Mouse (Mus musculus): ENCODE measurements at regions not wholly inside any gene's neighbourhood (a gene's known extent, or its start where the extent isn't known, plus 50 kb on each side); places are given as distances from the start of the nearest gene placed in this dataset.

DNA sequence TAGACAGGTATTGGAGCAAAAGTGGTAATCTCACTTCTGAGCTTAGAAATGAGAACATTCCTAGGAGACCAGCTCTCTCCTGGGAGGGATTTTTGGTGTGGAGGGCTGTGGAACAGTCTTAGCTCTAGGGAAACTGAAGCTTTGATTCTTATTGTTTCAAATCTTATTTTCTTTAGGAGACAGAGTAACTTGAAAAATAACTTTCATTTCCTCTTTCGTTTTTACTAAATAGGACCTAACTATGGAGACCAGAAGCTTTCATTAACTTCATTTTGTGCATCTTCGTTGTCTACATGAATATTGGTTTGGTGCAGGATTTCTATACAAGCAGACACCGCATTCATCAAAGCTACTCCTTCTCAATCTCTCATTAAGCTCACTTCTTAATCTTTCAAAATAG, 1010.5 kb upstream of the Msl3l2 start:
- Histone ChIP-seq H3K36me3 (ENCODE audit: control insufficient read depth, insufficient read depth) (no peaks in the 10 kb centered on the region), H3K4me1 (replicated peaks; ENCODE audit: control insufficient read depth, insufficient read depth, low read length) (no peaks in the 10 kb centered on the region), H3K4me3 (replicated peaks; ENCODE audit: low read length) (no peak overlapping the region), H3K9me3 (ENCODE audit: control insufficient read depth, low read length) (no peaks in the 10 kb centered on the region), H3K9ac (replicated peaks; ENCODE audit: low read depth, low read length) (no peak overlapping the region), H3K27ac (ENCODE audit: low read length) (no peak overlapping the region), H3K27me3 (replicated peaks; ENCODE audit: control insufficient read depth, insufficient read depth, low read length) (no peaks in the 10 kb centered on the region), H3K4me2 (ENCODE audit: low read length) (no peak overlapping the region)
- 82% methylated on average over 3 of the region's 3 CpGs for WGBS
- no peak for ATAC-seq

DNA sequence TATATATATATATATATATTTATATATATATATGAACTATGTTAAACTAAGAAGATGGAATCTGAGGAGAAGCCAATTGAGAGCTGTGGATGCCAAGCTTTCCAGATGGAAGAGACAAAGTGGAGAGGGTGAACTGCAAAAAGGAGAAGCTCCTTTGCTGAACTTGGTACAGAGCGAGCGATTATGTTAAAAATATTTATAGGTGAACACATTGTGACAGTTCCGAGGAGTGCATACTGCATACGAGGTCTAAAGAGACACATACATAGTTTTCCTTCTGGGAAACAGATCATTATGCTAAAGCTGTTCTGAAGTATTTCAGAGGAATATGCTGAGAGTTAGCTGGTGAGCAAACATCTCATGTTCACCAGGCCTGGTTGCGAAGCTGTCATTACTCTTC, 1009.5 kb upstream of the Msl3l2 start:
- Histone ChIP-seq H3K4me2 (ENCODE audit: low read length) (no peak overlapping the region), H3K4me1 (replicated peaks; ENCODE audit: control insufficient read depth, insufficient read depth, low read length) (no peaks in the 10 kb centered on the region), H3K27ac (ENCODE audit: low read length) (no peak overlapping the region), H3K9ac (replicated peaks; ENCODE audit: low read depth, low read length) (no peak overlapping the region), H3K36me3 (ENCODE audit: control insufficient read depth, insufficient read depth) (no peaks in the 10 kb centered on the region), H3K9me3 (ENCODE audit: control insufficient read depth, low read length) (no peaks in the 10 kb centered on the region), H3K27me3 (replicated peaks; ENCODE audit: control insufficient read depth, insufficient read depth, low read length) (no peaks in the 10 kb centered on the region), H3K4me3 (replicated peaks; ENCODE audit: low read length) (no peak overlapping the region)
- ATAC-seq = no peak
- WGBS = 85% methylated on average over 5 of the region's 5 CpGs

DNA sequence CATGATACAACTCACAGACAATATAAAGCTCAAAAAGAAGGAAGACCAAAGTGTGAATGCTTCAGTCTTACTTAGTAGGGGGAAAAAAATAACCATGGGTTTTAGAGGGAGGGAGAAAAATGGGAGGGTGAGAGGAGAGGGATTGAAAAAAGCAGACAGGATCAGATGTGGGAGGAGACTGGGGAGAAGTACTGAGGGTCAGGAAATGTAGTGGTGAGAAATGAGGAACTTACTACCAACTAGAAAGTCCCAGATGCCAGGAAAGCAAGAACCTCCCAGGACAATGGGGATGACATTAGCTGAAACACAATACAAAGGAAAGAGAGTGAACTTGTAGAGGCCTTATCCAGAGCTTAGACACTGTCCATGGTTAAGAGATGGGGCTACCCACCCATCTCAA, 1008.4 kb upstream of the Msl3l2 start:
- no peak overlapping the region for H3K9ac ChIP-seq (replicated peaks; ENCODE audit: low read depth, low read length)
- H3K4me3 ChIP-seq (replicated peaks; ENCODE audit: low read length) = no peak overlapping the region
- H3K4me1 ChIP-seq (replicated peaks; ENCODE audit: control insufficient read depth, insufficient read depth, low read length) = no peaks in the 10 kb centered on the region
- ATAC-seq = no peak
- H3K4me2 ChIP-seq (ENCODE audit: low read length) = no peak overlapping the region
- H3K9me3 ChIP-seq (ENCODE audit: control insufficient read depth, low read length) = no peaks in the 10 kb centered on the region
- no peaks in the 10 kb centered on the region for H3K27me3 ChIP-seq (replicated peaks; ENCODE audit: control insufficient read depth, insufficient read depth, low read length)
- H3K36me3 ChIP-seq (ENCODE audit: control insufficient read depth, insufficient read depth) = no peaks in the 10 kb centered on the region
- H3K27ac ChIP-seq (ENCODE audit: low read length) = no peak overlapping the region

DNA sequence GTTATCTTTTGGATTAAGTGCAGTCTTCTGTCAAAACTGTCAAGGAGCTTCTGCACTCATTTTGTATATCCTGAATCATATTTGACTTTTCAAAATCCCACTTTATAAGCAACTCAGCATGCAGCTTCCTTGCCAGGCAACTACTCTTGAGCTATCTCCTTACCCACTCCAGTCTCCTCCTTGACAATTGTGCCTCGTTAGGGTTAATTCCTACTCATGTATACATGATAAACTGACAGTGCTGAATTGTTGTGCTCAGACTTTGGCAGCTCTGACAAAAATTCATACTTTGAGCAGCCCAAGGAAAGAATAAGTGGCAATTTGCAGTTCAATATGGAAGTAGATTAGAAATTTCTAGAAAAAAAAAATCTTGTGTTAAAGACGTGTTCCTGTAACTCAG, 994.5 kb upstream of the Msl3l2 start:
- peak; percentile 55 for ATAC-seq
- H3K4me2 ChIP-seq (ENCODE audit: low read length) = no peak overlapping the region
- WGBS = 37% methylated on average over 2 of the region's 2 CpGs
- no peaks in the 10 kb centered on the region for H3K9me3 ChIP-seq (ENCODE audit: control insufficient read depth, low read length)
- no peak overlapping the region for H3K9ac ChIP-seq (replicated peaks; ENCODE audit: low read depth, low read length)
- H3K27ac ChIP-seq (ENCODE audit: low read length) = no peak overlapping the region
- peaks cover 2% of the 10 kb centered on the region; the same call in 1 of the 2 replicates for H3K4me1 ChIP-seq (replicated peaks; ENCODE audit: control insufficient read depth, insufficient read depth, low read length)
- no peak overlapping the region for H3K4me3 ChIP-seq (replicated peaks; ENCODE audit: low read length)
- no peaks in the 10 kb centered on the region for H3K36me3 ChIP-seq (ENCODE audit: control insufficient read depth, insufficient read depth)
- no peaks in the 10 kb centered on the region for H3K27me3 ChIP-seq (replicated peaks; ENCODE audit: control insufficient read depth, insufficient read depth, low read length)

DNA sequence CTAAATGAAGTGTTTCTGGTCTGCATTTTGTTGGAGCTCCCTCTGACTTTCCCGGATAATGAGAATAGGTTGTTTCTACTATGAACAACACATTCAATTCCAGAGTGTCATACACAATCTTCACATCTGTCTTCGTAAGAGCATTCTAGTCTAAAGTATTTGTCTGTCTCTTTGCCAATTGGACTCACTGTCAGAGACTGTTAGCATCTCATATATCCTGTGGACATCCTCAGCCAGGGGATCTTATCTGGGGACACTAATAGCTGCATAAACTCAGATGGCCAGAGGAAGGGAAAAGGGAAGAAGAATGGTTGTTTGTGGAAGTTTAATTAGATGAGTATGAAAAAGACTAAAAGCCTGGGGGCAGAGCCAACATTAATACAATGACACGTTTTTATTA, 958.5 kb upstream of the Msl3l2 start:
- ATAC-seq = no peak
- Histone ChIP-seq H3K36me3 (ENCODE audit: control insufficient read depth, insufficient read depth) (no peaks in the 10 kb centered on the region), H3K9me3 (ENCODE audit: control insufficient read depth, low read length) (no peaks in the 10 kb centered on the region), H3K9ac (replicated peaks; ENCODE audit: low read depth, low read length) (no peak overlapping the region), H3K4me2 (ENCODE audit: low read length) (no peak overlapping the region), H3K4me1 (replicated peaks; ENCODE audit: control insufficient read depth, insufficient read depth, low read length) (no peaks in the 10 kb centered on the region), H3K27ac (ENCODE audit: low read length) (no peak overlapping the region), H3K27me3 (replicated peaks; ENCODE audit: control insufficient read depth, insufficient read depth, low read length) (no peaks in the 10 kb centered on the region), H3K4me3 (replicated peaks; ENCODE audit: low read length) (no peak overlapping the region)
- 70% methylated on average over 3 of the region's 3 CpGs for WGBS

DNA sequence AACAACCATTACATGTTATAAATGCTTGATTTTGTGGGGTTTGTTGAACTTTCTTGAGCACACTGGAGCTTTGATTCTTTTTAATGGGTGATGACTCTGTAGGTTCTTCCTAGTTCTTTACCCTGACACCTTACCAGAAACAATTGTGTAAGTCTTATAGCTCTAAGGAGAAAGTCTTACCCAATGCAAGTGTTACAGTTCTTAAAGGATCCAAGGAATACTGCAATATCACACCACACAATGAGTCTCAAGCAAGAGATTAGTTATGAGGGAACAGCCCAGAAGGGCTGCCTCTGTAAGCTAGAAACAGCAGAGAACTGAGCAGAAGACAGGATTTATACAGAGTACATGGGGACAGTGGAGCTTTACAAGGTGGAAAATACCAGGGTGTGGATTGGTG, 914.5 kb upstream of the Msl3l2 start:
- Histone ChIP-seq H3K9me3 (ENCODE audit: control insufficient read depth, low read length) (no peaks in the 10 kb centered on the region), H3K4me3 (replicated peaks; ENCODE audit: low read length) (no peak overlapping the region), H3K4me1 (replicated peaks; ENCODE audit: control insufficient read depth, insufficient read depth, low read length) (no peaks in the 10 kb centered on the region), H3K36me3 (ENCODE audit: control insufficient read depth, insufficient read depth) (no peaks in the 10 kb centered on the region), H3K27me3 (replicated peaks; ENCODE audit: control insufficient read depth, insufficient read depth, low read length) (no peaks in the 10 kb centered on the region), H3K4me2 (ENCODE audit: low read length) (no peak overlapping the region), H3K9ac (replicated peaks; ENCODE audit: low read depth, low read length) (no peak overlapping the region), H3K27ac (ENCODE audit: low read length) (no peak overlapping the region)
- no peak for ATAC-seq

DNA sequence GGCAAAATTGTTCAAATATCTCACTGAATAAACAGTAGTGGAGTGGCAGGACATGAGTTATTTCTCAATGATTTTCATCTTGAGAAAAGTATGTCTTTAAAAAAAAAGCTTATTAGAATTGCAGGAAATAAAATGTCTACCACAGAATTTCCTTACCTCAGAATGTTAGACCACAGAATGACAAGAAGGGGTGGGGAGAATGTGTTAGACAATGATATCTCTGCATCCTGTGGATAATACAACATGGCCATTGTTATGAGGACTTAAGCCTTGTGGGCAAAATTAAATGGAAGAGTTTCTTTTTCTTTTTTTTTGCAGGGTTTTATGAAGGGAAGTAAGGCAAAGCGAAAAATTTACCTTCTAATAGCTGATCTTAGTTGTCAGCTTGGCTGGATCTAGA, 912.6 kb upstream of the Msl3l2 start:
- H3K9me3 ChIP-seq (ENCODE audit: control insufficient read depth, low read length) = no peaks in the 10 kb centered on the region
- no peak for ATAC-seq
- 59% methylated on average over 1 of the region's 1 CpGs for WGBS

DNA sequence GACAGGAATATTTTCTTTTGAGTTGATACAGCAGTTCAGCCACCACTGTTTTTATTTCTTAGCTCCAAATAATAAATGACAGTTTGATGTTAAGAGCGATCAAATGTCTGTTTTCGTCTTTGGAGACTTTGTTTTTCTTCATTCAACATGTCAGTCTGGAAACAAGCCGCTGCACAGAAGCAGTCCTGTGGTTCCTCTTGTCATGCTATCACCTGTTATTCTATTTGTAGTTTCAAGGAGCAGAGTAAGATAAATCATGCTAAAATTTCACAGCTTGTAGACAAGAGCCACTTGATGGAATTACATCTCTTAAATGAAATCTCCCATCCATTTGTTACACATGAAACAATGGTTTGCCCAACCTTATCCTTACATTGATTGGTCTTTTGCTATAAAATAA, 911.5 kb upstream of the Msl3l2 start:
- H3K36me3 ChIP-seq (ENCODE audit: control insufficient read depth, insufficient read depth) = no peaks in the 10 kb centered on the region
- H3K9ac ChIP-seq (replicated peaks; ENCODE audit: low read depth, low read length) = no peak overlapping the region
- H3K4me1 ChIP-seq (replicated peaks; ENCODE audit: control insufficient read depth, insufficient read depth, low read length) = no peaks in the 10 kb centered on the region
- no peak for ATAC-seq
- H3K9me3 ChIP-seq (ENCODE audit: control insufficient read depth, low read length) = no peaks in the 10 kb centered on the region
- no peak overlapping the region for H3K4me2 ChIP-seq (ENCODE audit: low read length)
- H3K4me3 ChIP-seq (replicated peaks; ENCODE audit: low read length) = no peak overlapping the region
- 91% methylated on average over 3 of the region's 3 CpGs for WGBS
- H3K27me3 ChIP-seq (replicated peaks; ENCODE audit: control insufficient read depth, insufficient read depth, low read length) = no peaks in the 10 kb centered on the region
- H3K27ac ChIP-seq (ENCODE audit: low read length) = no peak overlapping the region

More for the DNA sequence above, 912.6 kb upstream of the Msl3l2 start:
- H3K27ac ChIP-seq (ENCODE audit: low read length) = no peak overlapping the region
- H3K36me3 ChIP-seq (ENCODE audit: control insufficient read depth, insufficient read depth) = no peaks in the 10 kb centered on the region
- H3K4me3 ChIP-seq (replicated peaks; ENCODE audit: low read length) = no peak overlapping the region
- H3K9ac ChIP-seq (replicated peaks; ENCODE audit: low read depth, low read length) = no peak overlapping the region
- H3K27me3 ChIP-seq (replicated peaks; ENCODE audit: control insufficient read depth, insufficient read depth, low read length) = no peaks in the 10 kb centered on the region
- no peak overlapping the region for H3K4me2 ChIP-seq (ENCODE audit: low read length)
- H3K4me1 ChIP-seq (replicated peaks; ENCODE audit: control insufficient read depth, insufficient read depth, low read length) = no peaks in the 10 kb centered on the region

DNA sequence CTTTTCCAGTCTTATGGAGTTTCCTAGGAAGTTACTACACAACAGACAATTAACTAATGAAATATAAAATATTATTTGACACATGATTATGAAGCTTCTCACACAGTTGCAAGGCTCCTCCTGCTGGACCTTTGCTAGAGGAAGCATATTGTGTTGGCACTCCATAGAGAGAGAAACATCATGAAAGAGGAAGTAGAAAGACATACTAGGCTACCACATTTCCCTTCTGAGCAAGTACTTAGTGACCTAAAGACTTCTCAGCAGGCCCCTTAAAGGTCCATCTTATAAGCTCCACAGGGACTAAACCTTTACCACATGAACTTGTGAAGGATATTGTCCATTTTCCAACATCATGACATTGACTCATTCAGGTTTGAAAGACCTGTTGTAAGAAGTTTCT, 869.6 kb upstream of the Msl3l2 start:
- H3K27me3 ChIP-seq (replicated peaks; ENCODE audit: control insufficient read depth, insufficient read depth, low read length) = no peaks in the 10 kb centered on the region
- H3K4me2 ChIP-seq (ENCODE audit: low read length) = no peak overlapping the region
- no peak overlapping the region for H3K9ac ChIP-seq (replicated peaks; ENCODE audit: low read depth, low read length)
- no peak overlapping the region for H3K27ac ChIP-seq (ENCODE audit: low read length)
- H3K4me3 ChIP-seq (replicated peaks; ENCODE audit: low read length) = no peak overlapping the region
- H3K36me3 ChIP-seq (ENCODE audit: control insufficient read depth, insufficient read depth) = no peaks in the 10 kb centered on the region
- H3K9me3 ChIP-seq (ENCODE audit: control insufficient read depth, low read length) = no peaks in the 10 kb centered on the region
- no peak for ATAC-seq
- no peaks in the 10 kb centered on the region for H3K4me1 ChIP-seq (replicated peaks; ENCODE audit: control insufficient read depth, insufficient read depth, low read length)

DNA sequence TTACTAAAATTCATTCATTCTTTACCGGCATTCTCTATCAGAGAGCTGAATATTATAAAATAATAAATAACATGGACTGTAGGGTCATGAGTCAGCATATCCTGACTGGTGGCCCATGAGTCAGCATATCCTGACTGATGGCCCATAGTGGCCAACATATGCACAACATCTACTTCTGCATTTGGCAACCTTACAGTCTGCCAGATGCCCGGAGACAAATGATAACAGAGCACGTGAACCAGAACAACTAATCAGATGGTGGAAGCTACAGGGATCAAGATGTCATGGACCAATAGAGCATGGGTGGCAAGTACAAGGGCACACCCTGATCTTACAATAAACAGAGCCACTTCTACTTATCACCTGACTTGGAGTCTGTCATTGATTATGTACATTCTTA, 849.4 kb upstream of the Msl3l2 start:
- Histone ChIP-seq H3K4me2 (ENCODE audit: low read length) (no peak overlapping the region), H3K27ac (ENCODE audit: low read length) (no peak overlapping the region), H3K9ac (replicated peaks; ENCODE audit: low read depth, low read length) (no peak overlapping the region), H3K4me3 (replicated peaks; ENCODE audit: low read length) (no peak overlapping the region), H3K4me1 (replicated peaks; ENCODE audit: control insufficient read depth, insufficient read depth, low read length) (no peaks in the 10 kb centered on the region), H3K36me3 (ENCODE audit: control insufficient read depth, insufficient read depth) (no peaks in the 10 kb centered on the region), H3K27me3 (replicated peaks; ENCODE audit: control insufficient read depth, insufficient read depth, low read length) (no peaks in the 10 kb centered on the region), H3K9me3 (ENCODE audit: control insufficient read depth, low read length) (no peaks in the 10 kb centered on the region)
- WGBS = 88% methylated on average over 3 of the region's 3 CpGs
- no peak for ATAC-seq

Data from forebrain, embryonic 16.5 days (tissue).